Comparison of ENCODE assay signal across 9 mouse cellular contexts in genomic region chr7:142737772-142738171, GRCm38 (mm10). TPM values are rescaled to one million over a fixed set of nuclear protein-coding genes. Genes with fewer than 3 reads are reported as not detected.
A peak's percentile ranks its signal among the peaks of the same experiment; 100 is the strongest.
DNase-seq lines count a peak whose midpoint lies in the region; ATAC-seq lines count a peak whose summit lies in the region.
"Had no signal": no experiment of that assay in that cellular context is flagged by ENCODE, and none has a peak within 500 bp of the region (broad histone marks: within the 10 kb centered on the region; RNA-seq: fewer than 3 reads in every experiment).

No protein-coding gene starts in this region.

- H3K36me3 ChIP-seq in forebrain, embryonic 11.5 days (ENCODE audit: control insufficient read depth, insufficient read depth, low read length), result no peaks in the 10 kb centered on the region
- no peaks in the 10 kb centered on the region for H3K36me3 ChIP-seq in forebrain, embryonic 12.5 days (replicated peaks)
- no peaks in the 10 kb centered on the region for H3K36me3 ChIP-seq in midbrain, embryonic 10.5 days
- H3K36me3 ChIP-seq in midbrain, embryonic 15.5 days (replicated peaks), result no peaks in the 10 kb centered on the region

- DNase-seq in forebrain, embryonic 11.5 days (ENCODE audit: low spot score), result peak; percentile 64
- DNase-seq in midbrain, embryonic 10.5 days (ENCODE audit: low spot score), result peak; percentile 45
- peak; percentile 45 for DNase-seq in c-Kit-positive CD71-negative TER-119-negative erythroid progenitor cells, embryonic 14.5 days (ENCODE audit: low read depth)
- peak; percentile 18 for DNase-seq in lung, postnatal 25 days (ENCODE audit: low spot score)
- DNase-seq in frontal cortex, postnatal 25 days (ENCODE audit: low spot score in 2 of 2), result no peak

- H3K9me3 ChIP-seq in forebrain, embryonic 11.5 days (ENCODE audit: control insufficient read depth, low read length), result no peaks in the 10 kb centered on the region
- no peaks in the 10 kb centered on the region for H3K9me3 ChIP-seq in forebrain, embryonic 12.5 days
- H3K9me3 ChIP-seq in midbrain, embryonic 10.5 days (replicated peaks), result no peaks in the 10 kb centered on the region
- no peaks in the 10 kb centered on the region for H3K9me3 ChIP-seq in midbrain, embryonic 15.5 days

- H3K4me2 ChIP-seq in forebrain, embryonic 11.5 days (ENCODE audit: low read depth, low read length, severe bottlenecking), result no peak overlapping the region
- no peak overlapping the region for H3K4me2 ChIP-seq in forebrain, embryonic 12.5 days
- H3K4me2 ChIP-seq in midbrain, embryonic 15.5 days, result no peak overlapping the region

- WGBS in forebrain, embryonic 11.5 days, result 14% methylated on average over 3 of the region's 3 CpGs
- WGBS in forebrain, embryonic 12.5 days, result 12% methylated on average over 3 of the region's 3 CpGs
- 14% methylated on average over 3 of the region's 3 CpGs for WGBS in midbrain, embryonic 10.5 days
- 12% methylated on average over 3 of the region's 3 CpGs for WGBS in midbrain, embryonic 15.5 days

- H3K27ac ChIP-seq in forebrain, embryonic 11.5 days (ENCODE audit: low read depth, low read length), result no peak overlapping the region
- no peak overlapping the region for H3K27ac ChIP-seq in forebrain, embryonic 12.5 days
- H3K27ac ChIP-seq in midbrain, embryonic 10.5 days (replicated peaks), result no peak overlapping the region
- H3K27ac ChIP-seq in midbrain, embryonic 15.5 days, result no peak overlapping the region

- no peak overlapping the region for H3K9ac ChIP-seq in forebrain, embryonic 11.5 days (ENCODE audit: low read length)
- no peak overlapping the region for H3K9ac ChIP-seq in forebrain, embryonic 12.5 days
- H3K9ac ChIP-seq in midbrain, embryonic 15.5 days, result no peak overlapping the region

- ATAC-seq in forebrain, embryonic 11.5 days (replicated peaks; ENCODE audit: low FRiP score), result no peak
- ATAC-seq in forebrain, embryonic 12.5 days (ENCODE audit: low FRiP score), result no peak
- ATAC-seq in midbrain, embryonic 15.5 days (replicated peaks), result no peak
- peak; percentile 49 to 51; a peak in 3 of 4 replicates for ATAC-seq in hematopoietic stem cell, adult 5-6 weeks (replicated peaks in 1 of 2; ENCODE audit: insufficient read depth in 1 of 2, low FRiP score in 2 of 2, low TSS enrichment in 1 of 2, low read depth in 1 of 2, poor library complexity in 2 of 2, severe bottlenecking in 2 of 2)

- no peaks in the 10 kb centered on the region for H3K4me1 ChIP-seq in forebrain, embryonic 11.5 days (replicated peaks; ENCODE audit: control insufficient read depth, insufficient read depth, low read length)
- H3K4me1 ChIP-seq in forebrain, embryonic 12.5 days, result no peaks in the 10 kb centered on the region
- H3K4me1 ChIP-seq in midbrain, embryonic 10.5 days, result no peaks in the 10 kb centered on the region
- no peaks in the 10 kb centered on the region for H3K4me1 ChIP-seq in midbrain, embryonic 15.5 days

- H3K4me3 ChIP-seq in forebrain, embryonic 11.5 days (ENCODE audit: low read depth, low read length), result no peak overlapping the region
- no peak overlapping the region for H3K4me3 ChIP-seq in forebrain, embryonic 12.5 days (replicated peaks)
- H3K4me3 ChIP-seq in midbrain, embryonic 10.5 days, result no peak overlapping the region
- H3K4me3 ChIP-seq in midbrain, embryonic 15.5 days, result no peak overlapping the region

- no peaks in the 10 kb centered on the region for H3K27me3 ChIP-seq in forebrain, embryonic 11.5 days (ENCODE audit: control insufficient read depth, insufficient read depth, low read length)
- no peaks in the 10 kb centered on the region for H3K27me3 ChIP-seq in forebrain, embryonic 12.5 days
- no peaks in the 10 kb centered on the region for H3K27me3 ChIP-seq in midbrain, embryonic 10.5 days (ENCODE audit: low read depth, poor library complexity, severe bottlenecking)
- no peaks in the 10 kb centered on the region for H3K27me3 ChIP-seq in midbrain, embryonic 15.5 days (replicated peaks)

RNA-seq across cellular contexts. Expression of gene Ins2, which starts 5.4 kb away (rescaled TPM):
- polyA plus RNA-seq in forebrain, embryonic 11.5 days (2014; fragmentation: Nextera tagmentation; extraction: Ambion mirVana), result not detected in 2 replicates
- not detected in 2 replicates for polyA plus RNA-seq in forebrain, embryonic 12.5 days (2016; fragmentation: Nextera tagmentation; extraction: Ambion mirVana)
- not detected in 2 replicates for polyA plus RNA-seq in midbrain, embryonic 10.5 days (2016; fragmentation: Nextera tagmentation; extraction: Ambion mirVana)
- polyA plus RNA-seq in midbrain, embryonic 15.5 days (2015; fragmentation: Nextera tagmentation; extraction: Ambion mirVana), result 0.40 TPM in 1 of 2 replicates, not detected in the other
- total RNA-seq in hematopoietic stem cell, adult 5-6 weeks (2017), result not detected in 2 replicates
- total RNA-seq: layer of hippocampus, adult 8-10 months had no signal

Comparison
In these comparisons a context has a peak if more than half of its experiments do, and no peak if none do; other contexts are left out.
1. ATAC-seq: peak in hematopoietic stem cell, adult 5-6 weeks (2 of 2); none in forebrain, embryonic 11.5 days (single experiment), forebrain, embryonic 12.5 days (single experiment) and midbrain, embryonic 15.5 days (single experiment).
2. DNase-seq: peak in forebrain, embryonic 11.5 days (single experiment), midbrain, embryonic 10.5 days (single experiment), c-Kit-positive CD71-negative TER-119-negative erythroid progenitor cells, embryonic 14.5 days (single experiment) and lung, postnatal 25 days (single experiment); none in frontal cortex, postnatal 25 days (0 of 2).